Mouse (Mus musculus) liver, embryonic 16.5 days (tissue): ENCODE measurements around the gene Pcgf1. TPM values are rescaled to one million over a fixed set of nuclear protein-coding genes. Genes with fewer than 3 reads are reported as not detected.

ENCODE experiments used
- ATAC-seq: fragments of 200-750 bp; cut with Nextera tagmentation; 2 replicates; pipeline ENCODE4 v1.8.0; 2017; ENCODE audit warnings: low read depth, mild to moderate bottlenecking, moderate number of reproducible peaks, moderate library complexity
- H3K27ac ChIP-seq: fragments of 300-500 bp; sonication (generic); 2 replicates; pipeline ENCODE4 v1.5.1; 2014; ENCODE audit warnings: mild to moderate bottlenecking, low read length
- H3K27me3 ChIP-seq: fragments of 300-500 bp; sonication (generic); 2 replicates; pipeline ENCODE4 v1.6.1; 2014; ENCODE audit warnings: low read depth, low read length, mixed read lengths; ENCODE audit not compliant: control insufficient read depth, insufficient read depth
- H3K36me3 ChIP-seq: fragments of 300-500 bp; sonication (generic); 2 replicates; pipeline ENCODE4 v1.6.1; 2014; ENCODE audit warnings: mild to moderate bottlenecking; ENCODE audit not compliant: control insufficient read depth, insufficient read depth
- H3K4me1 ChIP-seq: fragments of 300-500 bp; sonication (generic); 2 replicates; pipeline ENCODE4 v1.6.1; 2014; ENCODE audit warnings: low read depth, low read length, mixed read lengths; ENCODE audit not compliant: control insufficient read depth
- H3K4me2 ChIP-seq: fragments of 300-500 bp; sonication (generic); 2 replicates; pipeline ENCODE4 v1.6.1; 2014; ENCODE audit warnings: low read depth, low read length, mixed read lengths
- H3K4me3 ChIP-seq: fragments of 300-500 bp; sonication (generic); 2 replicates; pipeline ENCODE4 v1.5.1; 2014; ENCODE audit warnings: low read depth, mild to moderate bottlenecking, low read length
- H3K9ac ChIP-seq: fragments of 300-500 bp; sonication (generic); 2 replicates; pipeline ENCODE4 v1.6.1; 2014; ENCODE audit warnings: low read depth, low read length
- H3K9me3 ChIP-seq: fragments of 300-500 bp; sonication (generic); replicated peaks from 2 replicates; pipeline ENCODE4 v1.6.1; 2016; ENCODE audit warnings: low read length; ENCODE audit not compliant: control insufficient read depth
- WGBS: fragments of 180-500 bp; shearing (Covaris S2); extraction: QIAGEN DNeasy Blood & Tissue Kit; methylation state at CpG from one replicate; pipeline ENCODE4 v1.1.7; 2014; ENCODE audit not compliant: insufficient replicate concordance; 5-methylcytosine and 5-hydroxymethylcytosine counted together
- polyA plus RNA-seq: library from polyadenylated mRNA; unstranded; fragments of >200 nt; fragmentation: Nextera tagmentation; extraction: Ambion mirVana; gene quantifications from 2 replicates; pipeline ENCODE4 v1.2.1, GENCODE M21; 2015

Pcgf1 gene
- polyA plus RNA-seq, 1 experiment from 2014 or later: 15.6 TPM

- ATAC-seq: peak; percentile 99
- Histone ChIP-seq H3K27me3 (peaks cover 7% of the 10 kb centered on the region), H3K4me2 (peak overlapping the region; percentile 69), H3K36me3 (no peaks in the 10 kb centered on the region), H3K4me3 (peak overlapping the region; percentile 41), H3K9ac (peak overlapping the region; percentile 55), H3K4me1 (peaks cover 29% of the 10 kb centered on the region), H3K27ac (peak overlapping the region; percentile 95), H3K9me3 (no peaks in the 10 kb centered on the region)
- WGBS: 11% methylated on average over 24 of the region's 24 CpGs
Observed at GRCm38 (mm10) chr6:83038496-83039012, 39.1 kb upstream of the Pcgf1 start.

DNA sequence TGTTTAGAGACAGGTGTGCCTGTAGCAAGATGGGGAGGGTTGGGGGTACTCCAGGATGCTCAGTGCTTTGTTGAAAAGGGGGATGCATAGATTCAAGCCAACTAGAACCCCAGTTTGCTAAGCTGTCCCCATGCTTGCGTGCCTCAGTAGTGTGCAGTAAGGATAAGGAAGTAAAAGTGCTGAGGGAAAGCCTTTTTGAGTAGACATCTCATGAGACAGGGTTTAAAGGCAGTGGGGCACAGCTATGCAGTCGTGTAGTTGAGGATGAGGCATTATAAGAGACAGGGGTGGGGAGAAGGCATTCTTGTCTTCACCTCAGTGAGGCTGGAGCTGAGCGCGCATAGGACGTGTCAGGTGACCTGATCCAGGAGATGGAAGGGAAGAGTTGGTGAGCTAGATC, 37.1 kb upstream of the Pcgf1 start:
- Histone ChIP-seq H3K4me3 (no peak overlapping the region), H3K9me3 (no peaks in the 10 kb centered on the region), H3K4me2 (no peak overlapping the region), H3K4me1 (peaks cover 24% of the 10 kb centered on the region), H3K36me3 (no peaks in the 10 kb centered on the region), H3K27me3 (peaks cover 4% of the 10 kb centered on the region), H3K27ac (no peak overlapping the region), H3K9ac (no peak overlapping the region)
- no peak for ATAC-seq
- 74% methylated on average over 5 of the region's 5 CpGs for WGBS

- H3K36me3 ChIP-seq: no peaks in the 10 kb centered on the region
- no peak overlapping the region for H3K4me2 ChIP-seq
- 64% methylated on average over 6 of the region's 6 CpGs for WGBS
- H3K27ac ChIP-seq: no peak overlapping the region
- H3K9me3 ChIP-seq: no peaks in the 10 kb centered on the region
- H3K27me3 ChIP-seq: no peaks in the 10 kb centered on the region
- H3K4me3 ChIP-seq: no peak overlapping the region
- H3K9ac ChIP-seq: no peak overlapping the region
- no peak for ATAC-seq
- peaks cover 21% of the 10 kb centered on the region for H3K4me1 ChIP-seq
Observed at GRCm38 (mm10) chr6:83043561-83043960, 34.1 kb upstream of the Pcgf1 start.

GRCm38 (mm10) chr6:83043993-83044392, 33.7 kb upstream of the Pcgf1 start:
- no peak overlapping the region for H3K9ac ChIP-seq
- 69% methylated on average over 5 of the region's 5 CpGs for WGBS

GRCm38 (mm10) chr6:83044742-83045141, 32.9 kb upstream of the Pcgf1 start:
- H3K27ac ChIP-seq: no peak overlapping the region
- no peak overlapping the region for H3K4me3 ChIP-seq
- peaks cover 11% of the 10 kb centered on the region for H3K4me1 ChIP-seq
- no peaks in the 10 kb centered on the region for H3K27me3 ChIP-seq
- H3K4me2 ChIP-seq: no peak overlapping the region
- no peaks in the 10 kb centered on the region for H3K9me3 ChIP-seq
- no peak overlapping the region for H3K9ac ChIP-seq
- no peak for ATAC-seq
- 58% methylated on average over 9 of the region's 9 CpGs for WGBS
- H3K36me3 ChIP-seq: no peaks in the 10 kb centered on the region

More at GRCm38 (mm10) chr6:83043993-83044392, 33.7 kb upstream of the Pcgf1 start:
- Histone ChIP-seq H3K4me3 (no peak overlapping the region), H3K27ac (no peak overlapping the region), H3K4me2 (no peak overlapping the region), H3K9me3 (no peaks in the 10 kb centered on the region), H3K36me3 (no peaks in the 10 kb centered on the region), H3K4me1 (peaks cover 17% of the 10 kb centered on the region), H3K27me3 (no peaks in the 10 kb centered on the region)
- no peak for ATAC-seq

GRCm38 (mm10) chr6:83049367-83049766, 28.3 kb upstream of the Pcgf1 start:
- H3K9ac ChIP-seq: no peak overlapping the region
- no peak overlapping the region for H3K27ac ChIP-seq
- no peaks in the 10 kb centered on the region for H3K27me3 ChIP-seq
- ATAC-seq: no peak
- H3K4me2 ChIP-seq: no peak overlapping the region
- H3K4me1 ChIP-seq: peaks cover 21% of the 10 kb centered on the region
- no peak overlapping the region for H3K4me3 ChIP-seq
- 63% methylated on average over 10 of the region's 10 CpGs for WGBS
- H3K36me3 ChIP-seq: peaks cover 13% of the 10 kb centered on the region
- no peaks in the 10 kb centered on the region for H3K9me3 ChIP-seq

DNA sequence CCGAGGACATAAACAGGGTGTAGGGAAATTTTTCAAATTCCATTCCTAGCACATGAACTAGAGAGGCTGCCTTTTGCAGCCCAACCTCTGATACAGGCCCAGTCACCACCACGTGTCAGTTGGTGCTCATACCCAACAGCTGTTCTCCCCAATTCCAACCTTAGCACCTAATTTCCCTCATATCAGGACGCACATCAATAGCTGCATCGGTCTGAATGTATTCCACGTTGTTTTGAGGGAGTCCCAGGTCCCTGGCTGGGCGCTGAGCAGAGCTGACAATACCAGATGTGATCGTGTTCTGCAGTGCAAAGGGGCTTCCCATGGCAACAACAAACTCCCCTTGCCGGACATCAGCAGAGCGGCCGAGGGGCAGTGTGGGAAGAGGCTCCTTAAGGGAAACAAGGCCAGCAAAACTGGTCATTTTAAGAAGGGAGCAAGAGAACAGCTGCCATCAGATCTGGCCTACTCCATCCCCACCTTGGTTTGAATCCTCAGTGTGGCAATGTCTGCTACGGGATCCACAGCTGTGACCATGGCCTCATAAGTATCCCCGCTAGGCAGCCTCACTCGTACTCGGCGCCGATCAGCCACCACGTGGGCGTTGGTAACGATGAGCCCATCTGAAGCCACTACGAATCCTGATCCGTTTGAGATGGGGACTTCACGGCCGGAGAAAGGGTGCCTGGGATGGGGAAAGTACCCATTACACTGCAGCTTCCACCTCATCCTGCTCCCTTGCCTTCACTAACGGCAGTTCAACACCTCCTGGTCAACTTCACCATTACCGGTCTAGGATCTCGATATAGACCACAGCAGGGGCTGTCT, 24.3 kb upstream of the Pcgf1 start:
- 2% methylated on average over 26 of the region's 26 CpGs for WGBS
- Histone ChIP-seq H3K9ac (peak overlapping the region; percentile 92), H3K4me2 (peak overlapping the region; percentile 96), H3K4me3 (peak overlapping the region; percentile 90), H3K27ac (peak overlapping the region; percentile 93), H3K27me3 (no peaks in the 10 kb centered on the region), H3K4me1 (peaks cover 25% of the 10 kb centered on the region), H3K36me3 (peaks cover 28% of the 10 kb centered on the region), H3K9me3 (no peaks in the 10 kb centered on the region)
- ATAC-seq: no peak

- H3K36me3 ChIP-seq: peaks cover 28% of the 10 kb centered on the region
- H3K27me3 ChIP-seq: no peaks in the 10 kb centered on the region
- peak within 1 kb of the TSS; percentile 90 for H3K4me3 ChIP-seq
- peak within 1 kb of the TSS; percentile 92 for H3K9ac ChIP-seq
- peaks cover 30% of the 10 kb centered on the region for H3K4me1 ChIP-seq
- WGBS: under 1% methylated on average over 60 of the region's 64 CpGs
- peak within 1 kb of the TSS; percentile 93 for H3K27ac ChIP-seq
- peak within 1 kb of the TSS; percentile 96 for H3K4me2 ChIP-seq
- H3K9me3 ChIP-seq: no peaks in the 10 kb centered on the region
- ATAC-seq: peak; percentile 94
Observed at GRCm38 (mm10) chr6:83054074-83054851, 23.4 kb upstream of the Pcgf1 start, which contains the start of gene Aup1. Gene Aup1 (plus strand): TSS chr6:83054521.
